Mouse (Mus musculus): ENCODE data around the gene Srl. TPM values are rescaled to one million over a fixed set of nuclear protein-coding genes. Genes with fewer than 3 reads are reported as not detected.

Srl gene
- total and polyA plus RNA-seq, 3 experiments, result 44.6 to 88.8 (median 71.3) TPM

GRCm38 (mm10) chr16:4474882-4475803 lies 66.5 kb downstream of the Srl start:
- Histone ChIP-seq H3K4me1 (ENCODE audit: control insufficient read depth in 1 of 2, insufficient read depth in 2 of 2) (peaks cover 15 to 62% of the 10 kb centered on the region in 2 experiments), H3K27ac (ENCODE audit: insufficient read depth, low read depth) (peak overlapping the region; percentile 82), H3K36me3 (replicated peaks in 1 of 2; ENCODE audit: control insufficient read depth in 1 of 2, insufficient read depth in 1 of 2, low read length in 1 of 2) (peaks cover 4 to 26% of the 10 kb centered on the region in 2 experiments), H3K27me3 (replicated peaks) (no peaks in the 10 kb centered on the region), H3K9me3 (replicated peaks; ENCODE audit: low read length) (no peaks in the 10 kb centered on the region), H3K9ac (ENCODE audit: insufficient read depth, low read depth) (peak overlapping the region; percentile 65), H3K4me2 (ENCODE audit: insufficient read depth, low read depth, poor library complexity, severe bottlenecking) (peak overlapping the region; percentile 59), H3K79me2 (replicated peaks; ENCODE audit: control insufficient read depth, extremely low read depth, insufficient read depth, poor library complexity, severe bottlenecking) (no peaks in the 10 kb centered on the region), H3K4me3 (replicated peaks in 1 of 3; ENCODE audit: low read depth in 2 of 3, low read length in 2 of 3, poor library complexity in 1 of 3) (peak overlapping the region; percentile 65 to 82 (median 69))
- peak; percentile 48 for TF ChIP-seq SMC3 (IDR thresholded peaks at IDR 0.05; ENCODE audit: low read depth, low read length)
- TF ChIP-seq USF1 (IDR thresholded peaks at IDR 0.05; ENCODE audit: low read depth, low read length), result no peak
- no peak; the same call in 1 of the 2 replicates for TF ChIP-seq MEF2A (IDR thresholded peaks at IDR 0.05; ENCODE audit: borderline replicate concordance, low read depth, low read length)
- peak; percentile 54; the same call in 1 of the 2 replicates for TF ChIP-seq POLR2AphosphoS2 (IDR thresholded peaks at IDR 0.05; ENCODE audit: low read depth, low read length)
- TF ChIP-seq POLR2A (IDR thresholded peaks at IDR 0.05; ENCODE audit: low read depth, low read length), result peak; percentile 95
- TF ChIP-seq MAFK (IDR thresholded peaks at IDR 0.05; ENCODE audit: insufficient replicate concordance, low read length), result no peak
- peak; percentile 88 for TF ChIP-seq CHD2 (IDR thresholded peaks at IDR 0.05; ENCODE audit: low read length)
- peak; percentile 66 for TF ChIP-seq SIN3A (IDR thresholded peaks at IDR 0.05; ENCODE audit: low read length)
- TF ChIP-seq MAZ (IDR thresholded peaks at IDR 0.05; ENCODE audit: low read depth, low read length), result no peak
- TF ChIP-seq CTCF (conservative IDR thresholded peaks at IDR 0.05 in 1 of 2, IDR thresholded peaks at IDR 0.05 in 1 of 2; ENCODE audit: low read depth in 2 of 2, low read length in 2 of 2), result peak; percentile 91 to 98
- TF ChIP-seq ETS1 (conservative IDR thresholded peaks at IDR 0.05; ENCODE audit: low read depth, low read length), result no peak
- TF ChIP-seq E2F4 (IDR thresholded peaks at IDR 0.05; ENCODE audit: insufficient replicate concordance, low read depth, low read length), result no peak
- no peak for TF ChIP-seq UBTF (IDR thresholded peaks at IDR 0.05; ENCODE audit: low read depth, low read length)
- TF ChIP-seq ZC3H11A (IDR thresholded peaks at IDR 0.05; ENCODE audit: low read depth, low read length), result no peak
- TF ChIP-seq ZNF384 (IDR thresholded peaks at IDR 0.05; ENCODE audit: low read depth, low read length), result no peak
- peak; percentile 76; the same call in 1 of the 2 replicates for TF ChIP-seq MYC (IDR thresholded peaks at IDR 0.05; ENCODE audit: low read depth, low read length)
- TF ChIP-seq ELF1 (IDR thresholded peaks at IDR 0.05; ENCODE audit: low read depth, low read length), result peak; percentile 93
- TF ChIP-seq MAX (IDR thresholded peaks at IDR 0.05; ENCODE audit: low read length), result 0 out of 2 replicates have a peak, but pooled peaks have one; percentile 16
- TF ChIP-seq HCFC1 (IDR thresholded peaks at IDR 0.05; ENCODE audit: low read depth, low read length), result peak; percentile 78
- TF ChIP-seq MXI1 (IDR thresholded peaks at IDR 0.05; ENCODE audit: low read depth, low read length), result peak; percentile 79; the same call in 1 of the 2 replicates
- TF ChIP-seq NELFE (IDR thresholded peaks at IDR 0.05; ENCODE audit: low read depth, low read length), result peak; percentile 97
- TF ChIP-seq EP300 (IDR thresholded peaks at IDR 0.05; ENCODE audit: low read length), result no peak
- TF ChIP-seq TBP (conservative IDR thresholded peaks at IDR 0.05; ENCODE audit: low read depth, low read length), result peak; percentile 79
- peak; percentile 54; the same call in 1 of the 2 replicates for TF ChIP-seq ZMIZ1 (IDR thresholded peaks at IDR 0.05; ENCODE audit: low read depth, low read length)
- peak; percentile 90 for TF ChIP-seq TCF12 (IDR thresholded peaks at IDR 0.05; ENCODE audit: low read depth, low read length)
- no peak for TF ChIP-seq ZKSCAN1 (IDR thresholded peaks at IDR 0.05; ENCODE audit: borderline replicate concordance, low read depth, low read length)
- TF ChIP-seq KAT2A (IDR thresholded peaks at IDR 0.05; ENCODE audit: insufficient replicate concordance, low read length), result 0 out of 2 replicates have a peak, but pooled peaks have one; percentile 43
- no peak for TF ChIP-seq GABPA (IDR thresholded peaks at IDR 0.05; ENCODE audit: insufficient replicate concordance, low read depth, low read length)
- no peak for TF ChIP-seq RCOR1 (conservative IDR thresholded peaks at IDR 0.05; ENCODE audit: low read depth, low read length)
- TF ChIP-seq NRF1 (IDR thresholded peaks at IDR 0.05; ENCODE audit: low read depth, low read length), result peak; percentile 99
- TF ChIP-seq PAX5 (IDR thresholded peaks at IDR 0.05; ENCODE audit: low read length), result no peak
- TF ChIP-seq RAD21 (IDR thresholded peaks at IDR 0.05; ENCODE audit: low read depth, low read length), result no peak; the same call in 1 of the 2 replicates
- TF ChIP-seq BHLHE40 (IDR thresholded peaks at IDR 0.05; ENCODE audit: low read depth, low read length), result no peak
- no peak; the same call in 1 of the 2 replicates for TF ChIP-seq JUN (IDR thresholded peaks at IDR 0.05; ENCODE audit: insufficient read depth, low read depth, low read length)
- TF ChIP-seq USF2 (conservative IDR thresholded peaks at IDR 0.05; ENCODE audit: low read depth, low read length), result no peak
- DNase-seq (ENCODE audit: extremely low read depth), result peak; percentile 98
- in situ Hi-C loops (cut with MboI; ENCODE audit: low pct_ligation_motif_present, low pct_unique_long_range_greater_than_20kb, low sequenced_read_pairs), result loop anchor here (5.0 kb wide), 2 partner anchors 137 to 168 kb away; no protein-coding TSS in a partner anchor
- dilution Hi-C loops (cut with MboI; ENCODE audit: extremely low pct_ligation_motif_present, extremely low pct_unique_long_range_greater_than_20kb, low sequenced_read_pairs), result no loop called here
